Mouse (Mus musculus) myocyte (in vitro differentiated cells): ENCODE data around the gene Tmem242.

Experiments
- MYOG ChIP-seq, 3 experiments: IDR thresholded peaks; one replicate each; pipeline ENCODE4 v1.6.1; 2011; ENCODE audit warnings: control low read depth in 2 of 3, low read depth in 2 of 3, mild to moderate bottlenecking in 2 of 3; ENCODE audit not compliant: insufficient read length in 2 of 3, control insufficient read depth in 1 of 3, insufficient read depth in 1 of 3
- POLR2A ChIP-seq: IDR thresholded peaks from one replicate; pipeline ENCODE4 v1.6.1; 2011; ENCODE audit warnings: low read depth, mild to moderate bottlenecking, control low read depth, moderate library complexity; ENCODE audit not compliant: insufficient read length

GRCm38 (mm10) chr17:5386885-5387545 is 53.0 kb downstream of the Tmem242 start:
- TF ChIP-seq MYOG (IDR thresholded peaks at IDR 0.05; ENCODE audit: control insufficient read depth in 1 of 3, insufficient read depth in 1 of 3, insufficient read length in 2 of 3, low read depth in 2 of 3) = no peak
- no peak for TF ChIP-seq POLR2A
